Mouse (Mus musculus): Measurements from ENCODE around the gene Unc119b.
"Not testable (repeated sequence)": the region's sequence is repeated elsewhere in the genome, so short reads cannot be mapped to it uniquely, and the experiment has no call there.

The Unc119b gene

DNA sequence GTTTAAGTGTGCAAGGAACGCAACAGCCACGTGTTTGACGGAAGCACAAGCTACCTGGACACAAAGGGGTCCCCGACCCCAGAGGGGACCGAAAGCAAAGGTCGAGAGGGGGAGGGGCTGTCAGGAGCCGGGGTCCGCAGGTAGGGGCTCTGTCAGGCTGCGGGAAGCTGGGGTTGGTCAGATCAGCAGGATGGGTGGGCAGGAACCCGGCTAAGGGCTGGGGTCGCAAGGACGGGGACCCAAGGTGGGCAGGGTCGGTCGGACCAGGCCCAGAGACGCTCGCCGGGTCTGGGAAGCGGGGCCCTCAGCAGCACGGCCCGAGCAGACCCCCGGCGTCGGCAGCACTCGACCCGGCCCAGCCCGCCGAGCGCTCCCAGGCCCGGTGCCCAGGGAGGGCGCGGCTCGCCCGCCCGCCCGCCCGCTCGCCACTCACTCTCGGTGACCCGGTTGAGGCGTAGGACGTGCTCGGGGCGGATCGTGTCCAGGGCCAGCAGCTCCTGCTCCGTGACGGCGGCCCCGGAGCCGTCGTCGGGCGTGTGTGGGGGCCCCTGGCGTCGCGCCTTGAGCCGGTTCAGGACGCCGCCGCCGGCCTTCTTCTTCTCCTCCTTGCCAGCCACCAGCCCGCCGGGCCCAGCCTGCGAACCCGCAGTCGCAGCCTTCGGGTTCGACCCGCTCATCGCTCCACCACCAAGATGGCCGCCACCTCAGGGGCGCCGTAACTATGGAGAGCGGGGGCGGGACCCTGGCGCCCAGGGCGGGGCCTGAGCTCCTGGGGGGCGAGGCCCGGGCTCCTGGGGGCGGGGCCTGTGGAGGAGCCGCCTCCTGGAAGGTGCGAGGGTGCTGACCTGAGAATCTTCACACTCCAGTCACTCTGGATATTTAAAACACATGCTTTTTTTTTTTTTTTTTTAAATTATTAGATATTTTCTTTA, at the start of gene Unc119b:
TSS of gene Unc119b (minus strand) at position 742 of the 932 bp plus-strand sequence.
- DNase-seq (ENCODE audit: low spot score) = peak; percentile 85

DNA sequence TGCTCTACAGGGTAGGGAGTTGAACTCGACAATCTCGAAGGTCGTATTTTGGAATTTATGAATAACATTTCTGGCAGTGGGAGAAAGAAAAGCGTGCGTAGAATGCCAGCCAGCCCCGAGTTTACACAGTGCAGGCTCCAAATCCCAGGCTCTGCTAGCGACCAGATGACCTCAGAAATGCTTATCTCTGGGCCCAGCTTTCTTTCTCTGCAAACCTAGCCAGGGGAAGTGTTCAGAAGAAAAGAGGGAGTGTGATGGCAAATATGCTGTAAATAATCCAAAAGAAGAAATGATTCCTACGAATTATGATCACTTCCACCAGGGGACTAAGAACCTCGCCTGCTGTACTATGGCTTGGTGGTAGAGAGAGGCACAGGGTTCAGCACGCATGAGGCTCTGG, 48.7 kb upstream of the Unc119b start:
- no peak for DNase-seq (ENCODE audit: low spot score)

DNA sequence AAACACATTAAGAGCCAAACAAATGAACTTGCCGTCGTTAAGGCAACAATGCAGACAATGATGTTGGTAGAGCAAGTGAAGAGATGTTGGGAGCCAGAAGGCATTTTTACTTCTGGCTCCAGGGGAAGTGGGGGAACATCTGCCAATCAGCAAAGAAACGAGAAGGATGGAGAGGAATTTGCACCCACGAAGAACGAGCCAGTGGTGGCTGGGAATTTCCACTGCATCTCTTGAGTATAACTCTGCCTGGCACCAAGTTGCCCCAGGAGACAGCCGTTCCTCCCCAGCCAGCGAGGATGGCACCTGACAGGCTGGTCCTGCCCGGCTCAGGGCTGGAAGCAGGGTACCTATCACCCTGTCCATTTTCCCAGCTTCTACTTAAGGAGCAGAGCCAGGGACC, 48.1 kb upstream of the Unc119b start:
- DNase-seq (ENCODE audit: low spot score) = no peak

DNA sequence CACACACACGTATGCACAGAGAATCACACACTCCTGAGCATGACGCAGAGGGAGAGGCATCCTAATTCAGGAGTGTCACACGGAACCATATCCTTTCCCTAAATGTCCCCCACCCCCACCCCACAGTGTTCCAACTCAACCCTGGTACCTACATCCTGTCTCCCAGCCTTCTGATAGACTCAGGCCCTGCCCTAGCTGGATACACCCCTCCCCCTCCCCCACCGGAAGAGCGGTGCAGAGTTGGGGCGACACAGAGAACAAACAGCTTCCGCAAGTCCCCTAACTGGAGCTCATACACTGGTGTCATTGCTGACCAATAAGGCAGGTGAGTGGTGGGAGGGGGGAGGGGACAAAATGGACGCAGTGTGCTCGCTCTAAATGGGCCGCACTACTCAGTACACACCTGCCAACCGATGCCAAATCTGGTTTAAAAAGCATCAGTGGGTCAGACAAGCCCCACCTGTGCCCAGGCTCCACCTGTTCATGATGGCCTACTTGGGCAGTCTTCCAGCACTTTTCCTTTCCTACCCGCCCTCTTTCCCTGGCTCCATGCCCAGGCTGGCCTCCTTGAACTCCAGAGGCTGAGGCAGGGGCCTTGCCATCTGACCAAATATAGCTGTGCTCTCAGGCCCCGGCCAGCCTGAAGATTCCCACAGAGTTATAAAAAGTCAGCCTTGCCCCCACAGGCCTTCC, 46.6 kb upstream of the Unc119b start:
- DNase-seq (ENCODE audit: low spot score) = no peak

DNA sequence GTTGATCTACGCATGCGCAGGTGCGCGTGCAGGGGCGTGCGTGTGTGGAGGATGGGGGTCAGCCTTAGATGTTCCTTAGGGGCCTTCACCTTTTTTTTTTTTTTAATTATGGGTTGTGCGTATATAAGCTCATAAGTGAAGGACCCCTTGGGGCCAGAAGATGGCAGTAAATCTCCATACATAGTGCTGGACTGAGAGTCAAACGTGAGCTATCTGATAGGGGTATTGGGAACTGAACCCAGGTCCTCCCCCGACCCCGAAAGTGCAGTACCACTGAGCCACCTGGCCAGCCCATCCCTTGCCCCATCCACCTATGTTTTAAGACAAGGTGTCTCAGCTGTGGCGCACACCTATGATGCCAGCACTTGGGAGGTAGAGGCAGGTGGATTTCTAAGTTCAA, 44.8 kb upstream of the Unc119b start:
- DNase-seq (ENCODE audit: low spot score) = no peak

DNA sequence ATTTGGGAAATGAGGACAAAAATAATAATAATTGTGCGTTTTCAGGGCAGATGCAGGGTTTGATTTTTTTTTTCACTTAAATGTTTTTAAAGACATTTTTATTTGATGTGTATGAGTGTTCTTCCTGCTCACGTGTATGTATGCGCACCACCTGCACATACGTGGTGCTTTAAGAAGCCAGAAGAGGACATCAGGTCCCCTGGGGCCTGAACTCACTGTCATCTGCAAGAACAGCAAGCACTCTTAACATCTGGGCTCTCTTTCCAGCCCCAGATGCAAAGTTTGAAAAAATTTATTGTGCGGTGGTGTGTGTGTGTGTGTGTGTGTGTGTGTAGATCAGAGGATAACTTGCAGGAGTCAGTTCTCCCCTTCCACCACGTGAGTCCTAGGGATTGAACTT, 43.1 kb upstream of the Unc119b start:
- no peak for DNase-seq (ENCODE audit: low spot score)

DNA sequence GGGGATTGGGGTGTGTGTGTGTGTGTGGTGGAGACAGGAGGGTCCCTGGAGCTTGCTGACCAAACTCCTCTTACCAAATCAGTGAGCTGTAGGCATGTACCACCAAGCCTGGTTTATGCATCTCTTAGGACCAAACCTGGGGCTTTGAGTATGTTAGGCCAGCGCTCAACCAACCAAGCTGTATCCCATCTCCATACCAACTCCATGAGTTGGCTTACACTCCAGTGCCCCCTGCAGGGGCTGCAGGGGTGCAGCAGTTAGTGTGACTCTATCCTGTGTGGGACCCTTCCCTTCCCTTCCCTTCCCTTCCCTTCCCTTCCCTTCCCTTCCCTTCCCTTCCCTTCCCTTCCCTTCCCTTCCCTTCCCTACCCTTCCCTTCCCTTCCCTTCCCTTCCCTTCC, 39.8 kb upstream of the Unc119b start:
- no peak for DNase-seq (ENCODE audit: low spot score)

DNA sequence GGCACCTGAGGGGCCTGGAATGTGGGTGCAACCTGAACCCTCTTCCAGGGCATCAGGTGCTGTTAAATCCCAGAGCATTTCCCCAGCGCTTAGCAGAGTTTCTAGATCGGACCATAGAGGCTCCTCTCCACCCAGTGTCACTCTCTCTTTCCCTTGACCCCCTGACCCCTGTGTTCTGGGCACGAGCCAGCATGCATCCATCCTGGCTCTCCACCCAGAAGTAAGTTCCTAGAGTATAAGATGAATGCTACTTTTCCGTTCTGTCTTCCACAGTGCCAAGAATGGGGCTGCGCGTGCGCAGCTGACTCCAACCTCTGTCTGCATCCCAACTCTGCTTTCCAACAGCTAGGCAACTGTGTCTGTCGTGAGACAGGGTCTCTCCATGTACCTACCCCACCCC, 35.4 kb upstream of the Unc119b start:
- no peak for DNase-seq (ENCODE audit: low spot score)

DNA sequence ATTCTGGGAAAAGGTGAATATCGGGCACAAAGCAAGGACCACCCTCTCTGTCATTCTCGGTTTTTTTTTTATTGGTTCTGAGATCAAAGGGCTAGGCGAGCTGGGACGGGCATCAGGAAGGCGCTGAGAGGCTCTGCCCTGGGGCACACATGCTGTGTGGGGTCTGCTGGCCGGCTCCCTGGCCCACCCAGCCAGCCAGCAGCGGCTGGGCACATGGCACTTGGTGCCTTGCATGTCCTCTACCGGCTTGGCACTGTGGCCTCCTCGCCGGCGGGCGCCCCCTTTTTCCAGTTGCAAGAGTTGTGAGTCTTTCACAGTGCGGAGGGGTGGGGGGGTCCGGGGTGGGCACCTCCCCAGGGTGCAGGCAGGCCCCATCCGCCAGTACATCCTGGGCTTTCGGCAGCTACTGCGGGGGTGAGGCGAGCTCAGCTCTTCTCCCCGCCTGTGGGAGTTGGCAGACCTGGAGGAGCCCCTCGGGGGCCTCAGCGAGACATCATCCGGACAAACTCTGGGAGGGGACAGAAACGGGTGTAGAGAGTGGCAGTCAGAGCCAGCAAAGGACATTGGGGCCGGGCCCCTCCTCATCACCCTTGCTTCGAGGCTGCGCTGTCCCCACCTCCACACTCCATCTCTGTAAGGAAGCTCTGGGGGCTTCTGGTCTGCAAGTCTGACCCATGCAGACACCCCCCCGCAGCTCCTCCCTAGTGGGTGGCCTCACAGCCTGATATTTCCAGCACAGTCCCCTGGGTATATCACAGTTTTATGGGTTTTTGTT, 34.1 kb upstream of the Unc119b start:
- no peak for DNase-seq (ENCODE audit: low spot score)

DNA sequence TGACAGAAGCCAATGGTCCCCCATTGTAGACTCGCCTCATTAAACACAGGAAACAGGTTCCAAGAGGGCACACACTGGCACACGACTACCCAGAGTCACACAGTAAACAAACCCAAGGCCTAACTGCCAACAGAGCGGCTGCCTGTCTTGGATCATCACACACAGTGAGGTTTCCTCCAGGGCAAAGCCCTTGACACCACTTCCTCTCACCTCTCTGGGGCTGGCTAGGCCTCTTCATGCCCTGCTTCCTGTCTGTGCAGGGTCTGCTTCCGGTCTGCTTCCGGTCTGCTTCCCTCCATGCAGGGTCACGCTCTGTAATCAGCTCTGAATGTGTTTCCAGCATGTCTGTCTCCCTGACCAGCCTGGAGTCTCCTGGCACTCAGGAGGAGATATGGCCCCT, 32.6 kb upstream of the Unc119b start:
- no peak for DNase-seq (ENCODE audit: low spot score)

DNA sequence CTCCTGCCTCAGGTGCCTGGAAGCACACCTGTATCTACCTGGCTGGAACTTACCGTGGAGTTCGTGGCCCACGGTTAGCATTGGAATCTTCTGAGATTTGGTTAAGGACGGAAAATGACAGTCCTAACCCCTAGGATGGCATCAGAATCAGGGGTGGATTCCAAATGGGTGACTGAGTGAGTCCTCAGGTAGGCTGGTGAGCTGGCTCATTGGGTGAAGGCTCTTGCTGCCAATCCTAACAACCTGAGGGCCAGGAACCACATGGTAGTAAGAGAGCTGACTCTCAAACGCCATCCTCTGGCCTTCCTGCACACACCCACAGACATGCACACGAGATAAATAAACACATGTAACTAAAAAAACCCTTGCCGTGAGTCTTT, 32.0 kb upstream of the Unc119b start:
- DNase-seq (ENCODE audit: low spot score) = no peak

DNA sequence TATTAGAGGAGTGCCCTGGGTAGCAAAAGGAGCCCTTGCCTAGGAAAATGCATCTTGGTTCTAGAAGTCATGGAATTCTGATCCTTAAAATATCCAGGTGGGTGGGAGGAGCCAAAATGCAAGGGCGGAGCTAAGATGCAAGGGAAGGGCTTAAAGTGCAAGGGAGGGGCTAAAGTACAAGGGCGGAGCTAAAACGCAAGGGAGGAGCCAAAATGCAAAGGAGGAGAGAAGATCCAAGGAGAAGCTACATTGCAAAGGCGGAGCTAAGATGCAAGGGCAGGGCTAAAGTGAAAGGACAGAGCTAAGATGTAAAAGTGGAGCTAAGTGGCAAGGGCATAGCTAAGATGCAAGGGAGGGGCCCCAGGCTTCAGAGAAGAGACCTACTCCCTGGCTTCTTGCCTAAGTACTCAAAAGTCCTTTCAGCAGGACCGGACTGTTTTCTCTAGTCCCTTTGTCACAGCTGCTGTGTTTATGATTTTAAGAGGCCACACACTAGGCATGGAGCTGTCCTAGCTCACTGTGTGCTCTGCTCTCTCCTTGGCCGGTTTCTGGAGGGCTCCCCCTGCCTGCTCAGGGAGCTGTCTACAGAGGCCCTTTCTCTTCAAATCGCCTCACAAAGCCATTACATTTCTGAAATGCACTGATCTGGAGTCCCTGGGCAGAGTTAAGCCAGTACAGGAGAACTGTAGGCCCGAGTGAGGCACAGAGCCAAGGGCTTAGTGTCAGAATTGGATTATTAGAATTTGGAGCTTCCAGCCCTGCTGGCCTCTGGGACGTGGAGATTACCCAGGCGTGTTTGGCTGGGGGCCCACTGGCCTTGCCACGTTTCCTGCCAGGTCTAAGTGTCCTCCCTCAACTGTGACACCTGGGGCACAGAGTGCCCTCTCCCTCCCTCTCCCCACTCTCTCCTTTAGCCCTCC, 31.4 kb upstream of the Unc119b start:
- no peak for DNase-seq (ENCODE audit: low spot score)

DNA sequence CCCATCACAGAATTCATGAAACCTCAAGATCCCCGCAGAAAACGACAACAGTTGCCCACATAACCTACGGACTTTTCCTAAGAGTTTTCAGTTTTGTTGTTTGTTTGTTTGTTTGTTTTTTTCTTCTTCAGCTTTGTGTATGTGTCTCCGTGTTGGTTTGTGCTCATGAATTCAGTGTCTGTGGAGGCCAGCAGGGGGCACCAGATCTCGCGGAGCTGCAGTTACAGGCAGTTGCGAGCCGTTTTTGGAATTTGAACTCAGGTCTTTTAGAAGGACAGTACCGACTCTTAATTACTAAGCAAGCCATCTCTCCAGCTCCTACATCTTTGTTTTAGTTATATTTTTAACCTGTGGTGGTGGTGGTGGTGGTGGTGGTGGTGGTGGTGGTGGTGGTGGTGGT, 30.6 kb upstream of the Unc119b start:
- DNase-seq (ENCODE audit: low spot score) = no peak

DNA sequence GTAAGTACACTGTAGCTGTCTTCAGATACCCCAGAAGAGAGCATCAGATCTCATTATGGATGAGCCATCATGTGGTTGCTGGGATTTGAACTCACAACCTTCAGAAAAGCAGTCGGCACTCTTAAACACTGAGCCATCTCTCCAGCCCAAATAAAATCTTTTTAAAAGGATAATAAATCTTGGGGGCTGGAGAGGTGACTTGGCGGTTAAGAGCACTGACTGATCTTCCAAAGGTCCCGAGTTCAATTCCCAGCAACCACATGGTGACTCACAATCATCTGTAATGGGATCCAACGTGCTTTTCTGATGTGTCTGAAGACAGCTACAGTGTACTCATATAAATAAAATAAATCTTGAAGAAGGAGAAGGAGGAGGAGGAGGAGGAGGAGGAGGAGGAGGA, 29.7 kb upstream of the Unc119b start:
- DNase-seq (ENCODE audit: low spot score) = not testable (repeated sequence)

DNA sequence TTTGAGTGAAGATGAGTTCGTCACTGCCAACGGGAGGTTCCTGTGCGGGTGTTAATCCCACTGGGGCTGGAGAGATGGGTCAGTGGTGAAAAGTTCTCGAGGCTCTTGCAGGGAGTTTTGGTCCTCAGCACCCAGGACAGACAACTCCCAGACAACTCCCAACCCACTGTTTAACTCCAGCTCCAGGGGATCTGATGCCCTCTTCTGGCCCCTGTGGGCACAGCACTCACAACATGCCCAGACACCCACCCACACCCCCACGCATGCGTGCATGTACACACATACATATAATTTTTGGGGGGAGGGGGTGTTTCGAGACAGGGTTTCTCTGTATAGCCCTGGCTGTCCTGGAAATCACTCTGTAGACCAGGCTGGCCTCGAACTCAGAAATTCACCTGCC, 28.8 kb upstream of the Unc119b start:
- no peak for DNase-seq (ENCODE audit: low spot score)

DNA sequence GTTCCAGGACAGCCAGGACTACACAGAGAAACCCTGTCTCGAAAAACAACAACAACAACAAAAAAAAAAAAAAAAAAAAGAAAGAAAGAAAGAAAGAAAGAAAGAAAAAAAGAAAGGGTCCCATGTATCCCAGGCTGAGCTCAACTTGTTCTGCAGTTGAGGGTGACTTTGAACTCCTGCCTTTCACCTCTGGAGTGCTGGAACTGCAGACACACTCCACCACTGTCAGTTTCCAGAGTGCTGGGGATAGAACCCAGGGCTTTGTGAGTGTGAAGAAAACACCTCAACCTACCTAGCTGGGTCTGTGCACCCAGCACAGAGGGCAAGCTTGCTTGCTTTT, 27.1 kb upstream of the Unc119b start:
- not testable (repeated sequence) for DNase-seq (ENCODE audit: low spot score)

DNA sequence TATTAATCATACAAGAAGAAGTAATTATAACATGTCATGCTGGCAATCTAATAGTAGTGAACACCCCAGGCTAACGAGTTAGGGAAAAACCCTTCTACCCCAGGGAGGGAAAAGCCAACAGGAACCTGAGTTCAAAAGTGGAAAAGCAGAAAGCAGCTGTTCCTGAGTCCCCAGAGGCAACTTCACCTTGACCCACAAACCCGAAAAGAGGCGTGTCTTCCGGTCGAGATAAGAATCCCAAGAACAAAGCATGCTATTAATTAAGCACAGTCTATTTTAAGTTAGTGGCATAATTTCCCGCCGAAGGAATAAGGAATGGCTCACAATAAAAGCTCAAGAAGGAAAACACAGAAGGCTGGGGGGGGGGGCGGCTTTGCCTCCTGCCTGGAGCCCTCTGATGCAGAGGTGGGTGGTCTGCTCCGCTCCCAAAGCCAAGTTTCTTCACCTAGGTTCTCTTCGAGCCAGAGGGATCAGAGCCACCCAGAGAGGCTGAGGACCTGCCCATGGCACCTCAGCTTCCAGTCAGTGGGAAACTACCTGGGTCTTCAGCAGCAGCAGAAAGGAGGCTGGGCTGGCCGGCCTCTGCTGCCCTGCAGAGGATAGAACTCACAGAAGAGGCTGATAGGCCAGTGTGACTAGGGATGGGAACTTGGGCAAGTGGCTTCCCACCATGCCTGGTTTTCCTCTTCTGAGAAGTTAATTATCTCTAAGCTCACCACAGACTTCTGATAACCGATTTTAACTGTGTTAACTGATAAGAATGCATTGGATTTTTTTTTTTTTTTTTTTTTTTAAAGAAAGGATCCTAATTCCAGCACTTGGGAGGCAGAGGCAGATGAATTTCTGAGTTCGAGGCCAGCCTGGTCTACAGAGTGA, 26.5 kb upstream of the Unc119b start:
- DNase-seq (ENCODE audit: low spot score) = no peak

DNA sequence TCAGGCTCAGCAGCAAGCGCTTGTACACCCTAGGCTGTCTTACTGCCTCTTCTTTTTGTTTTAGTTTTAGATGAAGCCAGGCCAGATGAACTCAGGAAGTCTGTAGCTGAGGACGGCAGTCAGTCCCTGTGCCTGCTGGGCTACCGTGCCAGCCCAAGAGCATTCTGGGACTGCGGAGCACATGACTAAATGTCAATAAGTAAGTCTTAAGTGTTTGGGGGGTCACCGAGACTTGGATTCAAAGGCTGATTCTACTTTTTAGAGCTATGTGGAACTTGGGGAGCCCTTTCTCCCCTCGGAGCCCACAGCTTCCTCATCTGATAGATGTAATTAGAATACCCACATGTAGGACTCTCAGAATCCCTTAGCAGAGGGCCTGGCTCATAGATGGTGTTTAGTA, 25.9 kb upstream of the Unc119b start:
- no peak for DNase-seq (ENCODE audit: low spot score)

DNA sequence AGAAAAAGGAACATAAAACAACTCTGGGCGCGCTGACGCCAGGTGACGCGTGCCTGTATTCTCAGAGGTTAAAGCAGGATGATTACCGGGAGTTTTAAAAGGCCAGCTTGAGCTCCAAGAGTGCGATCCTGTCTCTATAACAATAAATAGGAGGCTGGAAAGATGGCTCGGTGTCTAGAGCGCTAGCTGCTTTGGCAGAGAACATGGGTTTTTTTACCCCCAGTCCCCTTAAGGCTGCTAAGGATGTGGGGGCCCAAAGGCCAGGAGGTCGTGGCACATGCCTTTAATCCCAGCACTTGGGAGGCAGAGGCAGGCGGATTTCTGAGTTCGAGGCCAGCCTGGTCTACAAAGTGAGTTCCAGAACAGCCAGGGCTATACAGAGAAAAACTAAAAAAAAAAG, 24.4 kb upstream of the Unc119b start:
- no peak for DNase-seq (ENCODE audit: low spot score)

DNA sequence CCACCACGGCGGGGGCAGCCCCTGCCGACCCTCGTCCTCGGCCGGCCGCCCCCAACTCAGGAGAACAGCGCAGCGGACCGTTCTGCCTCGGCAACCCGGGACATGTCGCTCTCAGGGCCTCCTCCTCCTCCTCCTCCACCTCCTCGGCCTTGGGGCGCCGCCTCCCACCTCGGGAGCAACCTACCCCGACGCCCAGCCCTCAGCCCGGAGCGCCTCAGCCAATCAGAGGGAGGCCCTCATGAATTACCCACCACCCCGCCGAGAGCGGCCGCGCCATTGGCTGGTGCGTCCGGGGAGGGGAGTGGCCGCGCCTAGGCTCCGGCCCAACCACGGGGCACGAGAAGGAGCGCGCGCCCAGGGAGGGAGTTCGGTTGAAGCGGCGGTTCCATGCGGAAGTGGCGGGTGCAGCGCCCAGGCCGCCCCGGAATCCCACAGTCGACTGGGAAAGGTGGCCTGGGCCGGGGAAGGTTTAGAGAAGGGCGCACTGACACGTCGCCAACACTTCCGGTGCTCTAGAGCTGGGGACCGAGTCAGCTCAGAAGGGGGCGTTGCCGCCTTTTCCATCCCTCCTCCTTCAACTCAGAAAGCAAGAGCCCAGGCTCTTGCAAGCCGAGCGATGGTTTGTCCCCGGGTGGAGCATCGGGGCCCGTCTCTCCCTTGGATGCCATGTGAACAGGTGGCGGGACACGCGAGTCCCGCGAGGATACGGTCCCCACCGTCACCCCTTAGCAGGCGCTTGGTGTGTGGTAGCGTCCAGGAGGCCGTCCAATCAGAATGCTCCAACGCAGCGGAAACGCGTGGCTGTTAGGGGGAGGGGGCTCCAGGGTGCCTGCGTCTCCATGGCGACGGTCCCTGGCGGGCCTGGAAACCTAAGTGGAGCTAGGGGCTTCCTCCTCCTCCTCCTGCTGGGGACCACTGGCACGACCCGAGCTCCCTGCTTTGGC, 23.5 kb upstream of the Unc119b start, which contains the start of gene Mlec:
TSS of gene Mlec (minus strand) at position 140 of the 944 bp plus-strand sequence.
- peak; percentile 99 for DNase-seq (ENCODE audit: low spot score)

Measured in ovary, postnatal 10 days (tissue).